Comparison of ENCODE assay signal across 8 mouse cellular contexts in the genomic region with DNA sequence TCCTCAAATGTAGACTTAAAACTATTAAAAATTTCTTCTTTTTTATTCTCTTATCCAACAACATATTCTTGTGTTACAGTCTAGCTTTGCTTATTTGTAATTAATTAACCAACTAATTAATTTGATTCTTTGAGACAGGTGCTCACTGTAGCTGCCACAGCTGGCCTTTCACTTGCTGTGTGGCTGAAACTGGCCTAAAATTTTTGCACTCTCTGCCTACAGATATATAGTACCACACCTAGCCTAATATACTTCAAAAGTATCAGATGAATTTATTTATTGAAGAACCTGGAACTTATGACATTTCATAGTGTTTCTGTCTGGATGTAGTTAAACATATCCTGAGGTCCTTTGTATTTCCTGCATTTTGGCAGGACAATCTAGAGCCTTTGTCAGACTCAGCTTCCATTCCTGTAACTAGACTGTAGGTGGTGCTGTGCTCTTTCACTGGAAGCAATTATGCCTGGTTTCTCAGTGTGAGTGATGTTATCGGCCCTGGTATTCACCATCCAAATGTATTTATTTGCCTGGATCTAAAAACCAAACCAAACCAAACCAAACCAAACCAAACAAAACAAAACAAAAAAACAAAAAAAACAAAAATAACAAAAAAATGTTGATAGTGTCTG. TPM values are rescaled to one million over a fixed set of nuclear protein-coding genes. Genes with fewer than 3 reads are reported as not detected.
DNase-seq lines count a peak whose midpoint lies in the region; ATAC-seq lines count a peak whose summit lies in the region.

No protein-coding gene starts in this region.

- peak; percentile 92 for ATAC-seq in common myeloid progenitor, adult 5-6 weeks (replicated peaks; ENCODE audit: low read depth, poor library complexity, severe bottlenecking)

- peak; percentile 18 for DNase-seq in left cerebral cortex, adult 11 months (ENCODE audit: low spot score)
- no peak for DNase-seq in left cerebral cortex, adult 8-10 months (ENCODE audit: low spot score in 2 of 2)
- DNase-seq in MEL-GATA-1-ER (ENCODE audit: extremely low read depth, low read depth), result peak; percentile 49
- DNase-seq in induced T-regulatory cell, adult 2 months (ENCODE audit: low read depth), result peak; percentile 68
- DNase-seq in lung, postnatal 14 days, result peak; percentile 20
- DNase-seq in telencephalon, adult 2 months (ENCODE audit: low read depth, low spot score), result peak; percentile 34
- DNase-seq in c-Kit-positive CD71-positive TER-119-positive erythroid progenitor cells, embryonic 14.5 days (ENCODE audit: low spot score), result no peak

RNA-seq across cellular contexts. Expression of a gene that starts 43.7 kb away (rescaled TPM):
- total RNA-seq in left cerebral cortex, adult 8-10 months (2022), result 10 to 100 TPM; 29.9 to 39.7 (median 34.5) TPM
- total RNA-seq in common myeloid progenitor, adult 5-6 weeks (2017), result 27.1 and 33.8 TPM in 2 replicates

Comparison
In these comparisons a context has a peak if more than half of its experiments do, and no peak if none do; other contexts are left out.
1. DNase-seq: peak in left cerebral cortex, adult 11 months (single experiment), MEL-GATA-1-ER (single experiment), induced T-regulatory cell, adult 2 months (single experiment), lung, postnatal 14 days (single experiment) and telencephalon, adult 2 months (single experiment); none in left cerebral cortex, adult 8-10 months (0 of 2) and c-Kit-positive CD71-positive TER-119-positive erythroid progenitor cells, embryonic 14.5 days (single experiment).